Mouse (Mus musculus): ENCODE data around the gene Dph1. TPM values are rescaled to one million over a fixed set of nuclear protein-coding genes. Genes with fewer than 3 reads are reported as not detected.

Gene Dph1
- polyA plus RNA-seq, 1 experiment: 16.6 TPM

- peaks cover 15% of the 10 kb centered on the region for H3K4me1 ChIP-seq (ENCODE audit: control insufficient read depth, insufficient read depth, low read length)
- no peaks in the 10 kb centered on the region for H3K27me3 ChIP-seq (ENCODE audit: control insufficient read depth, insufficient read depth, low read length)
- TF ChIP-seq CTCF (IDR thresholded peaks at IDR 0.05; ENCODE audit: control insufficient read depth, insufficient read depth, insufficient replicate concordance, low read depth, low read length): no peak
- 0 out of 2 replicates have a peak, but pooled peaks have one; percentile 10 for TF ChIP-seq POLR2A (IDR thresholded peaks at IDR 0.05; ENCODE audit: control insufficient read depth, low read depth, low read length)
- H3K36me3 ChIP-seq (ENCODE audit: control insufficient read depth, insufficient read depth, low read length): no peaks in the 10 kb centered on the region
- peak overlapping the region; percentile 84 for H3K4me3 ChIP-seq (ENCODE audit: control insufficient read depth, low read depth, low read length)
- H3K27ac ChIP-seq (ENCODE audit: control insufficient read depth, insufficient read depth, low read depth, low read length): peak overlapping the region; percentile 59
Observed at GRCm38 (mm10) chr11:75194121-75194849, 3.2 kb upstream of the Dph1 start.

DNA sequence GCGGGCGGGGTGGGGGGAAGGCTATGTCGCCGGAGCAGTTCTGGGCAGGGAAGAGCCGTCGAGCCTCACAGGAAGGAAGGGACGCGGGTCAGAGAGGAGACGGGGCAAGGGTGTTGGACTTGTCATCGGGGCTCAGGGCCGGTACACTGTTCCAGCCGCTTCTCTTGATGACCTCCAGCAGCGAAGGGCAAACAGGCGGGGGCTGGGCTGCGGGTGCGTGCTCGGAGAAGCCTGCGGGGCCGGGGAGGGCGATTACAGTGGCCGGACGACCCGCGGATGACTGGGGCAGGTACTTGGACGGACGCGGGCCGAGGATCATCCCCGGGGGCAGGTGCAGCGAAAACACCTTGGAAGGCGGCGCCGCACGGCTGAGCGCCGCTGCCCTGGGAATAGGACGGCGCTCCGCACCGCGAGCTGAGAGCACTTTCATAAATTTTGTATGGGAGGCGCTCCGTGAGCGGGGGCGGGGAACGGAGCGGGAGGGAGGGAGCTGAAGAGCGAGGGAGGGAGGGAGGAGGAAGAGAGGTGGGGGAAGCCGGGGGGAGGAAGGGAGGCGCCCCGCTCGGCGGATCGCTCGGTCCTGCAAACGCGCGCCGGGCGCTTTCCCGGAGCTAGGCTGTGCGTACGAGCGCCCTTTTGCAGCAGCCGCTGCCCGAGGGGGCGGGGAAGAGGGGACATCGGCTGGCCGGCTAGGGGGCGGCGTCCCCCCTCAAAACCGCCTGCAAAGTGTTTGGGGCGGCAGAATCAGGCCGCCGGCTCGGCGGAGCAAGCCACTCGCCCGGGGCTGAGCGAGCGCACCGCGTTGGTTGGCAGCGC is 2.4 kb upstream of the Dph1 start, which contains the start of gene Rtn4rl1:
TSS of gene Rtn4rl1 (plus strand) at position 528 of the 816 bp plus-strand sequence.
- H3K27ac ChIP-seq (ENCODE audit: control insufficient read depth, insufficient read depth, low read depth, low read length): peak within 1 kb of the TSS; percentile 59
- peaks cover 15% of the 10 kb centered on the region for H3K4me1 ChIP-seq (ENCODE audit: control insufficient read depth, insufficient read depth, low read length)

DNA sequence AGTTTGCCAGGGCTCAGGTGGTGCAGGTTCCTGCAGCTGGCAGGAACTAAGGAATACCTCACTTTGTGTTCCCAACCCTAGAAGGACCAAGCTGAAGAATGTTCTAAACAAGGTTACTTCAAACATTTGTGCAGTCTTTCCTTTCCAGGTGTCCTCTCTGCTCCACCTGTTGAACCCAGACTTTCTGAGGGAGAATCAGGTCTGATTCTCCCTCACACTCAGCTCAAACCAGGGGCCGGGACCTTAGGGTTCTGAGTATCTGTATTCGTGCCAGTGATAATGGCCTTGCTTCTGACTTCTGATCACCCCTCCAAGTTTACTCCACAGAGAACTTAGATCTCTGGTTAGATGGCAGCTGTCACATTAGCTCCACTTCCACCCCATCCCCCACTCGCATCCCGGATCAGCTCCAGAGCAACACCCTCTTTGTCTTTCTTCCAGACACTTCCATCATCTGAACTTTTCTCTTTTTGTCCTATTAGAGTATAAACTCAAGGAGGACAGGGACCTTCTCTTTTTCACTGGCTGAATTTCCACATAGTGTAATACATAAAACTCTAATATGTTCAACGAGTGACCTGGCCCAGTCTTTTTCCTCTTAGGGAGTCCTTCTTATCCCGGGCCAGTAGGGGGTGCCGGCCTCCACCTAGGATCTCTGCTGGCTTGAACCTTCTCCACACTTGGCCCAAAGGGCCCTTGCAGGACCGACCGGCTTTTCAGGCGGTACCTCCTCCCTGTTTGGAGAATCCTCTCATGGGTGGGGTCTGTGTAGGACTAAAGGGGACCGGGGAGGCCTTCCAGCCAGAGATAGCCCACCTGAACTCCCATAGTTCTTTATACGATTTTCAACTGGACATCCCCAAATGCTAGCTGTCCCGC is 1.5 kb upstream of the Dph1 start:
- peak overlapping the region; percentile 64 for H3K4me3 ChIP-seq (ENCODE audit: control insufficient read depth, low read depth, low read length)
- H3K36me3 ChIP-seq (ENCODE audit: control insufficient read depth, insufficient read depth, low read length): no peaks in the 10 kb centered on the region
- TF ChIP-seq POLR2A (IDR thresholded peaks at IDR 0.05; ENCODE audit: control insufficient read depth, low read depth, low read length) (no peak; the same call in 1 of the 2 replicates), CTCF (IDR thresholded peaks at IDR 0.05; ENCODE audit: control insufficient read depth, insufficient read depth, insufficient replicate concordance, low read depth, low read length) (peak; percentile 60; the same call in 1 of the 2 replicates)
- H3K27me3 ChIP-seq (ENCODE audit: control insufficient read depth, insufficient read depth, low read length): no peaks in the 10 kb centered on the region
- H3K4me1 ChIP-seq (ENCODE audit: control insufficient read depth, insufficient read depth, low read length): peaks cover 15% of the 10 kb centered on the region
- no peak overlapping the region for H3K27ac ChIP-seq (ENCODE audit: control insufficient read depth, insufficient read depth, low read depth, low read length)

More for the DNA sequence above, 2.4 kb upstream of the Dph1 start, which contains the start of gene Rtn4rl1:
- TF ChIP-seq POLR2A (IDR thresholded peaks at IDR 0.05; ENCODE audit: control insufficient read depth, low read depth, low read length) (no peak), CTCF (IDR thresholded peaks at IDR 0.05; ENCODE audit: control insufficient read depth, insufficient read depth, insufficient replicate concordance, low read depth, low read length) (no peak)
- H3K27me3 ChIP-seq (ENCODE audit: control insufficient read depth, insufficient read depth, low read length): no peaks in the 10 kb centered on the region
- H3K36me3 ChIP-seq (ENCODE audit: control insufficient read depth, insufficient read depth, low read length): no peaks in the 10 kb centered on the region
- H3K4me3 ChIP-seq (ENCODE audit: control insufficient read depth, low read depth, low read length): peak within 1 kb of the TSS; percentile 84

- no peak overlapping the region for H3K27ac ChIP-seq (ENCODE audit: control insufficient read depth, insufficient read depth, low read depth, low read length)
- no peaks in the 10 kb centered on the region for H3K36me3 ChIP-seq (ENCODE audit: control insufficient read depth, insufficient read depth, low read length)
- H3K4me1 ChIP-seq (ENCODE audit: control insufficient read depth, insufficient read depth, low read length): peaks cover 15% of the 10 kb centered on the region
- TF ChIP-seq POLR2A (IDR thresholded peaks at IDR 0.05; ENCODE audit: control insufficient read depth, low read depth, low read length) (no peak), CTCF (IDR thresholded peaks at IDR 0.05; ENCODE audit: control insufficient read depth, insufficient read depth, insufficient replicate concordance, low read depth, low read length) (no peak)
- no peaks in the 10 kb centered on the region for H3K27me3 ChIP-seq (ENCODE audit: control insufficient read depth, insufficient read depth, low read length)
- H3K4me3 ChIP-seq (ENCODE audit: control insufficient read depth, low read depth, low read length): peak overlapping the region; percentile 64
Observed at GRCm38 (mm10) chr11:75191841-75192240, 800 bp upstream of the Dph1 start.

GRCm38 (mm10) chr11:75190371-75190724 is 693 bp downstream of the Dph1 start:
- H3K4me3 ChIP-seq (ENCODE audit: control insufficient read depth, low read depth, low read length): peak overlapping the region; percentile 95
- H3K4me1 ChIP-seq (ENCODE audit: control insufficient read depth, insufficient read depth, low read length): peaks cover 15% of the 10 kb centered on the region
- H3K36me3 ChIP-seq (ENCODE audit: control insufficient read depth, insufficient read depth, low read length): no peaks in the 10 kb centered on the region
- no peak for TF ChIP-seq CTCF (IDR thresholded peaks at IDR 0.05; ENCODE audit: control insufficient read depth, insufficient read depth, insufficient replicate concordance, low read depth, low read length)
- peak; percentile 68; the same call in 1 of the 2 replicates for TF ChIP-seq POLR2A (IDR thresholded peaks at IDR 0.05; ENCODE audit: control insufficient read depth, low read depth, low read length)
- H3K27me3 ChIP-seq (ENCODE audit: control insufficient read depth, insufficient read depth, low read length): no peaks in the 10 kb centered on the region
- H3K27ac ChIP-seq (ENCODE audit: control insufficient read depth, insufficient read depth, low read depth, low read length): peak overlapping the region; percentile 9; the same call in 1 of the 2 replicates

- Histone ChIP-seq H3K27ac (ENCODE audit: control insufficient read depth, insufficient read depth, low read depth, low read length) (peak overlapping the region; percentile 9; the same call in 1 of the 2 replicates), H3K36me3 (ENCODE audit: control insufficient read depth, insufficient read depth, low read length) (no peaks in the 10 kb centered on the region), H3K4me3 (ENCODE audit: control insufficient read depth, low read depth, low read length) (peak overlapping the region; percentile 95), H3K4me1 (ENCODE audit: control insufficient read depth, insufficient read depth, low read length) (peaks cover 15% of the 10 kb centered on the region), H3K27me3 (ENCODE audit: control insufficient read depth, insufficient read depth, low read length) (no peaks in the 10 kb centered on the region)
- TF ChIP-seq POLR2A (IDR thresholded peaks at IDR 0.05; ENCODE audit: control insufficient read depth, low read depth, low read length) (no peak), CTCF (IDR thresholded peaks at IDR 0.05; ENCODE audit: control insufficient read depth, insufficient read depth, insufficient replicate concordance, low read depth, low read length) (no peak)
Observed at GRCm38 (mm10) chr11:75189713-75190370, 1.2 kb downstream of the Dph1 start.
